Mouse (Mus musculus): ENCODE measurements around the gene Nutm1. TPM values are rescaled to one million over a fixed set of nuclear protein-coding genes. Genes with fewer than 3 reads are reported as not detected.
A peak's percentile ranks its signal among the peaks of the same experiment; 100 is the strongest.

The Nutm1 gene
- polyA plus RNA-seq, 1 experiment from 2014 or later: not detected

DNA sequence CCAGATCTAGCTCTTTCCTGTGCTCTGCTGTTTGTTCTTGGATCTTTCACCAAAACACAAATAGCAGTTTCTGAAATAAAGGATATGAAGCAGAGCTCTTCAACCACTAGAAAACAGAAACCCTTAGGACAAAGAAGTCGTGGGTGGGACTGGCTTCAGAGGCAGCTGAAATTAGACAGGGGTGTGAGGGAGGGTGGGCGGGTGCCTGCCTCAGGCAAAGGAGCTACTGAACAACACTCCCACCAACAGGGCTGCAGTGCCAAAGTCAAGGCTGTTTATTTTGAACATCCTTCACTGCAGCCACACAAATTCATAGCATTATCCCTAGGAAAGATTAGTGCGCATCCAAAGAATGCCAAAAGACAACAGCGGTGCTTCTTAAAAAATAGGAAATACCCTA is 34.7 kb downstream of the Nutm1 start:
- no peaks in the 10 kb centered on the region for H3K27me3 ChIP-seq
- no peaks in the 10 kb centered on the region for H3K36me3 ChIP-seq
- no peaks in the 10 kb centered on the region for H3K9me3 ChIP-seq
- ATAC-seq (ENCODE audit: low FRiP score, low read depth): no peak
- H3K27ac ChIP-seq: no peak overlapping the region
- H3K9ac ChIP-seq: no peak overlapping the region
- H3K4me2 ChIP-seq (replicated peaks): no peak overlapping the region
- 62% methylated on average over 4 of the region's 4 CpGs for WGBS
- no peaks in the 10 kb centered on the region for H3K4me1 ChIP-seq
- H3K4me3 ChIP-seq: no peak overlapping the region

DNA sequence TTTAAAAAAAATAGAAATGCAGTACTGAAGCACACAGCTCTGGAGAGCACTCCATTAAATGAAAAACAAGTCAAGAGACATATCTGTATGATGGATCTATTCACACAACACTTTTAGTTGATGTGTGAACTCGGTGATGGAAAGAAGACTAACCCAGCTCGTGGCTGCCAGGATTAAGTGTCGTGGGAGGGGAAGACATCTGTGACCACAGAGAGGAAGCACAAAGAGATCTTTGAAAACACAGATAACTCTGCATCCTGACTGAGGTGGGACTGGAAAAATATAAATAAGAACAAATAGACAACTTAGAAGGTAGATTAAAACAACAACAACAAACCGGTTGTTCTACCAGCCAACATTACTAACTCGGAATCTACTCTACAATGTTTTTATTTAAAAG is 36.5 kb downstream of the Nutm1 start:
- H3K9ac ChIP-seq: no peak overlapping the region
- H3K36me3 ChIP-seq: no peaks in the 10 kb centered on the region
- no peak for ATAC-seq (ENCODE audit: low FRiP score, low read depth)
- 80% methylated on average over 5 of the region's 5 CpGs for WGBS
- no peak overlapping the region for H3K4me2 ChIP-seq (replicated peaks)
- H3K27ac ChIP-seq: no peak overlapping the region
- H3K27me3 ChIP-seq: no peaks in the 10 kb centered on the region
- no peaks in the 10 kb centered on the region for H3K4me1 ChIP-seq
- H3K9me3 ChIP-seq: no peaks in the 10 kb centered on the region
- H3K4me3 ChIP-seq: no peak overlapping the region

DNA sequence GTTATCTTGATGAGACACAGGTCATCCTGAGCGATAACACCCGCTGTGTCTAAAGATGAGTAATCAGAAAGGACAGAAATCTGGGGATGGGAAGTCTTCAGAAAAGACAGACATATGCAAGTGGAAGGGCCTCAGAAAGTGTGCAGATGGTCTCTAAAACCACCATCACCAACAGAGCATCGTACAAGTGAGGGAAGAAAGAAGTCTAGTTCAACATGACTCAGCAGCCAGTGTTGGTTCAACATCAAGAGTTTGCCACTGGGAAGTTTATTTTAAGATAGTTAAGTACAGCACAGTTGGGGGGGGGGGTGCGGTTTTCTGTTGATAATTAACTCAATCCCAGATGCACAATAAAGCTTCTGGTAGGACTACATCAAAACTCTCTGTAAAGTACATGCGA is 38.2 kb downstream of the Nutm1 start:
- no peak for ATAC-seq (ENCODE audit: low FRiP score, low read depth)
- Histone ChIP-seq H3K4me2 (replicated peaks) (no peak overlapping the region), H3K4me1 (no peaks in the 10 kb centered on the region), H3K4me3 (no peak overlapping the region), H3K9ac (no peak overlapping the region), H3K27me3 (no peaks in the 10 kb centered on the region), H3K27ac (no peak overlapping the region), H3K9me3 (no peaks in the 10 kb centered on the region), H3K36me3 (no peaks in the 10 kb centered on the region)
- 86% methylated on average over 5 of the region's 5 CpGs for WGBS

DNA sequence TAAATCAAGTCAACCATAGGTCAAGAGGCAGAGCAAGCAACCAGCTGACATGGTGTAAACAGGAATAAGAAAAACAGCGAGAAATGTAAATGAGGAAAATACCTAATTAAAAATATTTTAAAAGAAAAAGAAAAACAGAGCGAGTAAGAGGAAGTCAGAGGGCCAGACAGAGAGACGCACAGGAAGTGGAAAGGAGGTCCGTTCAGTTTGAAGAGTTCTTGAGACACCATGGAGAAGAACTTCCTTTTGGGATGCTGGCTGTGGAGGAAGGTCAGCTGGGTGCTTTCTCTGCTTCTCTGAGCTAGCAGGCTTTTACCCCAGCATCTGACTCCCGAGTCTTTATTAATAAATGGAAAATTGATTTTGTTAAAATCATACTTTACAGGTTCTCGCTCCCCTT is 41.5 kb downstream of the Nutm1 start:
- ATAC-seq (ENCODE audit: low FRiP score, low read depth): no peak
- WGBS: 82% methylated on average over 6 of the region's 6 CpGs
- Histone ChIP-seq H3K36me3 (no peaks in the 10 kb centered on the region), H3K27ac (no peak overlapping the region), H3K4me3 (no peak overlapping the region), H3K9me3 (no peaks in the 10 kb centered on the region), H3K4me1 (no peaks in the 10 kb centered on the region), H3K4me2 (replicated peaks) (no peak overlapping the region), H3K27me3 (no peaks in the 10 kb centered on the region), H3K9ac (no peak overlapping the region)

DNA sequence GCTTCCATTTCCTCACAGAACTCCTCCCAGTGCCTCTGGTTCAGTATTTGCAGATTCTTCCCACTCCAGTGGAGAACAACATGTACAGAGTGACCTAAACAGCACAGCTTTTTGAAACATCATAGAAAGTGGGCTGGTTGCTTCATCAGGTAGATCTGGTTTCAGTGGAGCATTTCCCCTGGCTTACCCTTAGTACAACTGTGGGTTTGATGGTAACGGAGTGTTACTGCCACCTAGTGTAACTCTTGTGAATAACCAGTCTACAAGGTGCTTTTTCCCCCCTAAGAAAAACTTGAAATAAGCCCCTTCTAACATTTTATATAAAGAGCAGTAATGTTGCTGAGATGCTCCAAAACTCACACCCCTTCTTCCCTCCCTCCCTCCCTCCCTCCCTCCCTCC is 43.1 kb downstream of the Nutm1 start:
- WGBS: 3% methylated on average over 1 of the region's 1 CpGs
- no peaks in the 10 kb centered on the region for H3K9me3 ChIP-seq
- no peak overlapping the region for H3K4me2 ChIP-seq (replicated peaks)
- H3K9ac ChIP-seq: no peak overlapping the region
- H3K27ac ChIP-seq: no peak overlapping the region
- ATAC-seq (ENCODE audit: low FRiP score, low read depth): peak; percentile 64; the same call in 1 of the 2 replicates
- H3K4me1 ChIP-seq: no peaks in the 10 kb centered on the region
- H3K36me3 ChIP-seq: no peaks in the 10 kb centered on the region
- no peak overlapping the region for H3K4me3 ChIP-seq
- no peaks in the 10 kb centered on the region for H3K27me3 ChIP-seq

DNA sequence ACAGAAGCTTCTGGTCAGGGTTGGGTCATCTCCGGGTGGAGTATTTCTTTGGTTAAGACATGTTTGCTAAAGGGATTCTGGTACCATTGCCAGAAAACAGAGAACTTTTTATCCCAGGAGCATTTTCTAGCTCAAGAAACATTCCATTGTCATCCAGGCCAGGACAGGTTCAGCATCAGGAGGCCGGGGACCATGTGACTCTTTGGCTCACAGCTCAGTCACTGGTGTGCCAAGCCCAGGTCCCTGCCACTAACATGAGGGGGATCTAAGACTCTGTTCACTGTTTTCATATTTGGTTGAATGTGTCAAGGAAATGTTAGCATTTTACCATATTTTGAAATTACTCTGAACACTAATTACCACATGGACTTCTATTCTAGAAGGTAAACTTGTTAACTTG is 48.4 kb downstream of the Nutm1 start:
- Histone ChIP-seq H3K4me3 (no peak overlapping the region), H3K27me3 (no peaks in the 10 kb centered on the region), H3K27ac (no peak overlapping the region), H3K36me3 (no peaks in the 10 kb centered on the region), H3K4me2 (replicated peaks) (no peak overlapping the region), H3K9me3 (no peaks in the 10 kb centered on the region), H3K4me1 (no peaks in the 10 kb centered on the region), H3K9ac (no peak overlapping the region)
- no peak for ATAC-seq (ENCODE audit: low FRiP score, low read depth)
- 93% methylated on average over 2 of the region's 2 CpGs for WGBS

DNA sequence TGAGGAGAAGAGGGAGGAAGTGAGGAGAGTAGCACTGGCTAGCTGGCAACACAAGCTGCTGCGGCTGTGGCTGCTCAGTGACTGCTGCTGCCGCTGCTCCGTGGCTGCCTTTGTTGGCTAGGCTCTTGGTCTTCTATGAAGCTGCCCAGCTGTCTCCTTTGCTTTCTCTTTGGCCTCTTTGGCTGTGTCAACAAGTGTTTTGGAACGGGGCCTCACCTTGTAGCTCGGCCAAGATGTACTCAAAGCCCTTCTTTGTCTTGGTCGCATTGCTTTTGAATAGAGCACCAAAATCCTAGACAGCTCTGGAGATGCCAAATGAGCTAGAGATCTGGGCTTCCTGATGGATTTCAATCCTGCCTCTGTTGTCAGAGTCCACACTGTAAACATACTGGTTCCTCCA is 48.9 kb downstream of the Nutm1 start:
- Histone ChIP-seq H3K9ac (no peak overlapping the region), H3K4me1 (no peaks in the 10 kb centered on the region), H3K27me3 (no peaks in the 10 kb centered on the region), H3K27ac (no peak overlapping the region), H3K4me3 (no peak overlapping the region), H3K36me3 (no peaks in the 10 kb centered on the region), H3K9me3 (no peaks in the 10 kb centered on the region), H3K4me2 (replicated peaks) (no peak overlapping the region)
- ATAC-seq (ENCODE audit: low FRiP score, low read depth): no peak
- 79% methylated on average over 6 of the region's 6 CpGs for WGBS

DNA sequence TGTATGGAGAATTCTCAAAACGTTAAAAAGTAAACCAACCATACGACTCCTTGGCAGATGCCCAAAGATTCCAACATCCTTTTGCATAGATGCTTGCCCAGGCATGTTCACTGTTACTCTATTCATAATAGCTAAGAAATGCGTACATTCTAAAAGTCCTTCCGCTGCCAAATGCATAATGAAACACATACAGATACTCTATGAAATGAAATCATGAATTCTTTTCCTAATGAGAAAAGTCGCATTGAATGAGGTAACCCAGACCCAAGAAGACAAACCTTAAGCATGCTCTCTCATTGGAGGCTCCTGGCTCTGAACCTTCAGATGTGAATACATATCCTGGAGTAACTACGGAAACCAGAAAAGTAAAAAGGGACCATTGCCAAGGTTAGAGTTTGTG is 56.0 kb downstream of the Nutm1 start:
- Histone ChIP-seq H3K4me3 (no peak overlapping the region), H3K4me1 (no peaks in the 10 kb centered on the region), H3K27me3 (no peaks in the 10 kb centered on the region), H3K9me3 (no peaks in the 10 kb centered on the region), H3K4me2 (replicated peaks) (no peak overlapping the region), H3K27ac (no peak overlapping the region), H3K36me3 (no peaks in the 10 kb centered on the region), H3K9ac (no peak overlapping the region)
- 63% methylated on average over 6 of the region's 6 CpGs for WGBS
- ATAC-seq (ENCODE audit: low FRiP score, low read depth): 0 out of 2 replicates have a peak, but pooled peaks have one; percentile 48

Other genes with a start within 250 kb of the Nutm1 start
- gene Olfr1310, start 246.6 kb downstream of the Nutm1 start, polyA plus RNA-seq (2015; fragmentation: Nextera tagmentation; extraction: Ambion mirVana): not detected in 2 replicates
- gene Olfr1311, start 234.9 kb downstream of the Nutm1 start, polyA plus RNA-seq (2015; fragmentation: Nextera tagmentation; extraction: Ambion mirVana): not detected in 2 replicates
- gene Olfr1312, start 209.1 kb downstream of the Nutm1 start, polyA plus RNA-seq (2015; fragmentation: Nextera tagmentation; extraction: Ambion mirVana): not detected in 2 replicates
- not detected in 2 replicates for gene Olfr1313, start 181.4 kb downstream of the Nutm1 start, polyA plus RNA-seq (2015; fragmentation: Nextera tagmentation; extraction: Ambion mirVana)
- gene Olfr1314, start 162.5 kb downstream of the Nutm1 start, polyA plus RNA-seq (2015; fragmentation: Nextera tagmentation; extraction: Ambion mirVana): not detected in 2 replicates
- not detected in 2 replicates for gene Olfr1315-ps1, start 143.9 kb downstream of the Nutm1 start, polyA plus RNA-seq (2015; fragmentation: Nextera tagmentation; extraction: Ambion mirVana)
- gene Olfr1316, start 124.3 kb downstream of the Nutm1 start, polyA plus RNA-seq (2015; fragmentation: Nextera tagmentation; extraction: Ambion mirVana): not detected in 2 replicates
- gene Olfr1317, start 119.0 kb downstream of the Nutm1 start, polyA plus RNA-seq (2015; fragmentation: Nextera tagmentation; extraction: Ambion mirVana): not detected in 2 replicates
- gene Olfr1318, start 105.1 kb downstream of the Nutm1 start, polyA plus RNA-seq (2015; fragmentation: Nextera tagmentation; extraction: Ambion mirVana): 0.08 TPM in 1 of 2 replicates, not detected in the other
- gene Lpcat4, start 19.8 kb downstream of the Nutm1 start, polyA plus RNA-seq (2015; fragmentation: Nextera tagmentation; extraction: Ambion mirVana): 15.2 and 18.4 TPM in 2 replicates
- 189 and 193 TPM in 2 replicates for gene Nop10, start 2.6 kb upstream of the Nutm1 start, polyA plus RNA-seq (2015; fragmentation: Nextera tagmentation; extraction: Ambion mirVana)
- 9.2 and 9.5 TPM in 2 replicates for gene Slc12a6, start 6.5 kb upstream of the Nutm1 start, polyA plus RNA-seq (2015; fragmentation: Nextera tagmentation; extraction: Ambion mirVana)
- gene Gm21985, start 7.0 kb upstream of the Nutm1 start, polyA plus RNA-seq (2015; fragmentation: Nextera tagmentation; extraction: Ambion mirVana): not detected in 2 replicates
- gene Emc4, start 108.7 kb upstream of the Nutm1 start, polyA plus RNA-seq (2015; fragmentation: Nextera tagmentation; extraction: Ambion mirVana): 114 and 116 TPM in 2 replicates
- gene Katnbl1, start 119.9 kb upstream of the Nutm1 start, polyA plus RNA-seq (2015; fragmentation: Nextera tagmentation; extraction: Ambion mirVana): 48.4 and 53.0 TPM in 2 replicates
- gene Emc7, start 195.7 kb upstream of the Nutm1 start, polyA plus RNA-seq (2015; fragmentation: Nextera tagmentation; extraction: Ambion mirVana): 15.5 and 17.0 TPM in 2 replicates
- gene Chrm5, start 221.5 kb upstream of the Nutm1 start, polyA plus RNA-seq (2015; fragmentation: Nextera tagmentation; extraction: Ambion mirVana): not detected in 2 replicates
- 6.1 and 6.8 TPM in 2 replicates for gene Aven, start 233.7 kb upstream of the Nutm1 start, polyA plus RNA-seq (2015; fragmentation: Nextera tagmentation; extraction: Ambion mirVana)

Measured in limb, embryonic 13.5 days (tissue).